Mouse (Mus musculus) gastrocnemius, postnatal 14 days (tissue): ENCODE data around the gene B9d1. TPM values are rescaled to one million over a fixed set of nuclear protein-coding genes. Genes with fewer than 3 reads are reported as not detected.
A peak's percentile ranks its signal among the peaks of the same experiment; 100 is the strongest.

ENCODE experiments used
- DNase-seq: peaks from one replicate; pipeline ENCODE4 v3.0.0; 2021; ENCODE audit warnings: mixed read lengths
- intact Hi-C: fragments of 180-260 bp; cut with DNase I; formaldehyde crosslinking; loops from one replicate; pipeline ENCODE4 v1.15.1; 2025; ENCODE audit warnings: low total_unique reads
- long read RNA-seq, 2 experiments: library from polyadenylated mRNA; stranded (forward); transcript quantifications; one replicate each; pipeline ENCODE4 v2.0.0; 2021
- total RNA-seq, 2 experiments: library from RNA; stranded (reverse); gene quantifications; 2 replicates each; pipeline ENCODE4 v1.2.3; 2021

B9d1 gene
- 1 to 10 TPM; 7.6 to 7.9 TPM for total RNA-seq
- long read RNA-seq, experiment 1, partial matches to known transcripts: 0 of 4 reads
- long read RNA-seq, experiment 1, other reads (novel, unspliced or antisense): 0 of 4 reads
- long read RNA-seq, experiment 2: 0 reads

- DNase-seq: peak; percentile 92
- intact Hi-C loops: loop anchor here (5.0 kb wide), 2 partner anchors 87 to 152 kb away; no protein-coding TSS in a partner anchor
Measured at GRCm38 (mm10) chr11:61504713-61505257, at the start of gene B9d1. TSS of gene B9d1 (plus strand) at chr11:61505144.

- DNase-seq: no peak
- intact Hi-C loops: no loop called here
Measured at GRCm38 (mm10) chr11:61464071-61464470, 40.9 kb upstream of the B9d1 start.

- DNase-seq: no peak
- intact Hi-C loops: no loop called here
Measured at GRCm38 (mm10) chr11:61465422-61465821, 39.5 kb upstream of the B9d1 start.

GRCm38 (mm10) chr11:61468534-61468933 is 36.4 kb upstream of the B9d1 start:
- no peak for DNase-seq
- intact Hi-C loops: no loop called here

GRCm38 (mm10) chr11:61469317-61469917 is 35.5 kb upstream of the B9d1 start:
- DNase-seq: no peak
- intact Hi-C loops: no loop called here

- intact Hi-C loops: no loop called here
- DNase-seq: no peak
Measured at GRCm38 (mm10) chr11:61470880-61471279, 34.1 kb upstream of the B9d1 start.

GRCm38 (mm10) chr11:61473630-61474029 is 31.3 kb upstream of the B9d1 start:
- intact Hi-C loops: no loop called here
- DNase-seq: no peak

- no peak for DNase-seq
- intact Hi-C loops: no loop called here
Measured at GRCm38 (mm10) chr11:61476786-61477382, 28.1 kb upstream of the B9d1 start.

- intact Hi-C loops: no loop called here
- DNase-seq: no peak
Measured at GRCm38 (mm10) chr11:61477566-61478508, 27.1 kb upstream of the B9d1 start.

GRCm38 (mm10) chr11:61478788-61479187 is 26.2 kb upstream of the B9d1 start:
- intact Hi-C loops: no loop called here
- DNase-seq: no peak

GRCm38 (mm10) chr11:61481239-61482090 is 23.5 kb upstream of the B9d1 start:
- intact Hi-C loops: no loop called here
- DNase-seq: no peak

GRCm38 (mm10) chr11:61483226-61483845 is 21.6 kb upstream of the B9d1 start:
- no peak for DNase-seq
- intact Hi-C loops: no loop called here

GRCm38 (mm10) chr11:61484256-61484612 is 20.7 kb upstream of the B9d1 start:
- intact Hi-C loops: no loop called here
- no peak for DNase-seq

- peak; percentile 70 for DNase-seq
- intact Hi-C loops: no loop called here
Measured at GRCm38 (mm10) chr11:61484613-61485540, 20.1 kb upstream of the B9d1 start, which contains the start of gene Mfap4. TSS of gene Mfap4 (plus strand) at chr11:61485431.

- DNase-seq: no peak
- intact Hi-C loops: no loop called here
Measured at GRCm38 (mm10) chr11:61485541-61486457, 19.1 kb upstream of the B9d1 start.

- intact Hi-C loops: no loop called here
- DNase-seq: no peak
Measured at GRCm38 (mm10) chr11:61486458-61487219, 18.3 kb upstream of the B9d1 start.
